Mouse (Mus musculus): ENCODE measurements around the gene Tcf7l2.

Gene Tcf7l2

GRCm38 (mm10) chr19:55916211-55916610 lies 174.6 kb downstream of the Tcf7l2 start:
- no peak for DNase-seq

GRCm38 (mm10) chr19:55923789-55924426 lies 182.3 kb downstream of the Tcf7l2 start:
- DNase-seq: no peak

- DNase-seq: no peak
These were observed 183.2 kb downstream of the Tcf7l2 start for GRCm38 (mm10) chr19:55924800-55925199.

- no peak for DNase-seq
These were observed 183.8 kb downstream of the Tcf7l2 start for GRCm38 (mm10) chr19:55925425-55925803.

- no peak for DNase-seq
These were observed 184.3 kb downstream of the Tcf7l2 start for GRCm38 (mm10) chr19:55925804-55926521.

- no peak for DNase-seq
These were observed 185.4 kb downstream of the Tcf7l2 start for GRCm38 (mm10) chr19:55926858-55927673.

- DNase-seq: no peak
These were observed 186.0 kb downstream of the Tcf7l2 start for GRCm38 (mm10) chr19:55927674-55928061.

GRCm38 (mm10) chr19:55928674-55929073 lies 187.1 kb downstream of the Tcf7l2 start:
- no peak for DNase-seq

- DNase-seq: no peak
These were observed 190.0 kb downstream of the Tcf7l2 start for GRCm38 (mm10) chr19:55931642-55932041.

GRCm38 (mm10) chr19:55933947-55934729 lies 192.5 kb downstream of the Tcf7l2 start:
- DNase-seq: no peak

- DNase-seq: no peak
These were observed 193.0 kb downstream of the Tcf7l2 start for GRCm38 (mm10) chr19:55934730-55935003.

GRCm38 (mm10) chr19:55937026-55937425 lies 195.4 kb downstream of the Tcf7l2 start:
- no peak for DNase-seq

- no peak for DNase-seq
These were observed 196.8 kb downstream of the Tcf7l2 start for GRCm38 (mm10) chr19:55938254-55939046.

GRCm38 (mm10) chr19:55939090-55939489 lies 197.5 kb downstream of the Tcf7l2 start:
- DNase-seq: no peak

GRCm38 (mm10) chr19:55939719-55940118 lies 198.1 kb downstream of the Tcf7l2 start:
- DNase-seq: no peak

GRCm38 (mm10) chr19:55940538-55941252 lies 199.1 kb downstream of the Tcf7l2 start:
- no peak for DNase-seq

- no peak for DNase-seq
These were observed 199.9 kb downstream of the Tcf7l2 start for GRCm38 (mm10) chr19:55941253-55942125.

- no peak for DNase-seq
These were observed 209.8 kb downstream of the Tcf7l2 start for GRCm38 (mm10) chr19:55951397-55951796.

GRCm38 (mm10) chr19:55953207-55953606 lies 211.6 kb downstream of the Tcf7l2 start:
- DNase-seq: no peak

- DNase-seq: no peak
These were observed 213.5 kb downstream of the Tcf7l2 start for GRCm38 (mm10) chr19:55955126-55955525.

GRCm38 (mm10) chr19:55956745-55957144 lies 215.1 kb downstream of the Tcf7l2 start:
- DNase-seq: no peak
